Mouse (Mus musculus): ENCODE results near the gene Slco2a1.

The Slco2a1 gene

DNA sequence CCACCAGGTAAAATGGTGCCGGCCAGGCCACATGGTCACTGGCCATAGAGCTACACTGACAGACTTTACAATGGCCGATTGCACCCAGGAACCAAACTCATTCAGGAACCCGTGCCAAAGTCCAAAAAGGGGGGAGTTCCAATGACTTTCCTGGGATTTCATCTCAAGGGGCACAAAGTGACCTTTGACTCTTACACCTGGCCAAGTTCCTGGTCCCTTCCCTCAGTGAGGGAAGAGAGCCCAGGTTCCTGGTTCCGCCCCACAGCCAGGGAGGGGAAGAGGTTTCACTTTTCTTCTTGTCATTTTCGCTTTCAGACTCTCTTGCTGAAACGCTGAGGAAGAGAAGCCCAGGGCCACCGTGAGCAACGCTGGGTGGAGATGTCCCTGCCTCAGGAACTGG is at the start of gene Slco2a1:
Slco2a1 (plus strand) TSS at position 251 of the 400 bp plus-strand sequence.
- no peak for DNase-seq (ENCODE audit: low spot score)

- DNase-seq (ENCODE audit: low spot score), result no peak
Observed at GRCm38 (mm10) chr9:102942221-102942620, 46.3 kb upstream of the Slco2a1 start.

DNA sequence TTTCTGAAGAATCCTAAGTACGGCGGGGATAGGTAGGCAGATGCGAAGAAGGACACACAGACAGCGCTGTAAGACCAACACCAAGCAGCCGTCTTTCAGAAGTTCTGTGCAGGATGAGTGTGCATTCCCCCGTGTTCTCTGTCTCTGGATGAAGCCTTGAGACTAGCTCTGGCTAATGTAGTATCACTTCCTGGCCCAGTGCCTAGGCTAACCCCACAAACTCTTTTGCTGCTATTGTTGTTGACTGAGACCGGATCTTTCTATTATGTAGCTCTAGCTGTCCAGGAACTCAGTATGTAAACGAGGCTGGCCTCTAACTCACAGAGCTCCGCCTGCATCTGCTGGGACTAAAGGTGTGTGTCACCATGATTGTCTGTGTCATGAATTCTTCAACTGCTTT is 43.6 kb upstream of the Slco2a1 start:
- DNase-seq (ENCODE audit: low spot score), result no peak

DNA sequence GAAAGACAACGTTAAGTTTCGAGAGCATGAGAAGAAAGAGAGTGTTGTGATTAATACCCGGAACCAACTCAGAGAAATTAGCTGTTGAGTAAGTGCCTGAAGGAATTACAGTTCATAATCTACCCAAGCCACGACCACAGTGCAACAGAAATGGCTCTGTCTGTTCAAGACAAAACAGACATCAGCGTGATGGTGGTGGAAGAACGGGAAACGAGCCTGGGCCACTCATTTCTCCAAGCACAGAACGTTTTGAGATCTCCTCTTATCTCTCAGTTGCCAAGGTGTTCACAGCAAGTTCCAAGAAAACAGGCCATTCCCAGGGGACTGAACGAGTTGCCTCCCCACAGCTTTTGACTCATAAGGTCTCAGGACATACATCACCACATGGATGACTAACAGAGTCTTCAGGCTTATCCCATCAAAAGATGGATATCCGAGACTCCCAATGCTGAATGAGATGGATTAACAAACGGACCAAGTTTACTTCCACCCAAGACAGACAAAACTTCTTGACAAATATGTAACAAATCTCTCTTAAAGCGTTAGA is 42.0 kb upstream of the Slco2a1 start:
- DNase-seq (ENCODE audit: low spot score), result no peak

- no peak for DNase-seq (ENCODE audit: low spot score)
Observed at GRCm38 (mm10) chr9:102948706-102949105, 39.8 kb upstream of the Slco2a1 start.

- no peak for DNase-seq (ENCODE audit: low spot score)
Observed at GRCm38 (mm10) chr9:102951091-102951994, 37.2 kb upstream of the Slco2a1 start.

GRCm38 (mm10) chr9:102955866-102956265 is 32.6 kb upstream of the Slco2a1 start:
- DNase-seq (ENCODE audit: low spot score), result no peak

DNA sequence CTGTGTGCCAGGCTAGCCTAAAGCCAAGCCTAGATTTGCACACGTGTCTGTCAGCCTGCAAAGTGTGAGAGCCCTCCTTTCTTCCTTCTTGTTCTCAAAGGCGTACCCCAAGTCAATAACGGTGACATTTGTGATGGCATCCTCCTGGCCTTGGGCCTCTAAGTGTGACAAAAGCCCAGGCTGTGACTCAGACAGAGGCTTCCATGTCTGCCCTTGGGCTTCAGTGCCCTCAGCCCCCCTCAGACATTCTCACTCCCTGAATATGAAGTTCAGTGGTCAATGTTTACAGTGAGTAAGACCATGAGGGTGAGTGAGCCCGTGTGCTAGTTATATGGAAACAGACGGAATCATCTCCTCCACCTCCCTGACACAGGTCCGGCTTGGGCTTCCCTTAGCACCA is 29.8 kb upstream of the Slco2a1 start:
- no peak for DNase-seq (ENCODE audit: low spot score)

GRCm38 (mm10) chr9:102961356-102962092 is 27.0 kb upstream of the Slco2a1 start:
- DNase-seq (ENCODE audit: low spot score), result no peak

GRCm38 (mm10) chr9:102962093-102962788 is 26.3 kb upstream of the Slco2a1 start:
- no peak for DNase-seq (ENCODE audit: low spot score)

- no peak for DNase-seq (ENCODE audit: low spot score)
Observed at GRCm38 (mm10) chr9:102963321-102963720, 25.2 kb upstream of the Slco2a1 start.

- DNase-seq (ENCODE audit: low spot score), result no peak
Observed at GRCm38 (mm10) chr9:102964644-102965043, 23.9 kb upstream of the Slco2a1 start.

- DNase-seq (ENCODE audit: low spot score), result no peak
Observed at GRCm38 (mm10) chr9:102972393-102973050, 16.0 kb upstream of the Slco2a1 start.

DNA sequence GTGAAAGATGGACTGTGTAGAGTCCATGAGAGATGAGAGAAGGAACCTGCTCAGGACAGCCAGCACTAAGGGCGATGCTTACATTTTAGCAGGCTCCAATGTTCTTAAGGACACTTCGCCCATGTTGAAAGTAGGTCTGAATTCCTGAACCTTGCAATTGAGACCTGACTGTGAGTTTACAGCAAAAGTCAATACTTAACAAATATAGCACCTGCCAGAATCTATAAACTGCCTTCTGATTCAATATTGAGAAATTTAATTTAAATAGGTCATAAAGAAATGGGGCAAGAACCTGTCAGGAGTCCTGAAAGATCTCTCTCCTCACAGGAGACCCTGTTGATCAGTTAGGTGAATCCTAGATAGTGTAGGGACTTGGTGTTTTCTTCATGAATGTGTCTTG is 12.6 kb upstream of the Slco2a1 start:
- DNase-seq (ENCODE audit: low spot score), result no peak

- no peak for DNase-seq (ENCODE audit: low spot score)
Observed at GRCm38 (mm10) chr9:102977090-102977489, 11.4 kb upstream of the Slco2a1 start.

GRCm38 (mm10) chr9:102977791-102978492 is 10.6 kb upstream of the Slco2a1 start:
- DNase-seq (ENCODE audit: low spot score), result no peak

GRCm38 (mm10) chr9:102979011-102979700 is 9.4 kb upstream of the Slco2a1 start:
- no peak for DNase-seq (ENCODE audit: low spot score)

DNA sequence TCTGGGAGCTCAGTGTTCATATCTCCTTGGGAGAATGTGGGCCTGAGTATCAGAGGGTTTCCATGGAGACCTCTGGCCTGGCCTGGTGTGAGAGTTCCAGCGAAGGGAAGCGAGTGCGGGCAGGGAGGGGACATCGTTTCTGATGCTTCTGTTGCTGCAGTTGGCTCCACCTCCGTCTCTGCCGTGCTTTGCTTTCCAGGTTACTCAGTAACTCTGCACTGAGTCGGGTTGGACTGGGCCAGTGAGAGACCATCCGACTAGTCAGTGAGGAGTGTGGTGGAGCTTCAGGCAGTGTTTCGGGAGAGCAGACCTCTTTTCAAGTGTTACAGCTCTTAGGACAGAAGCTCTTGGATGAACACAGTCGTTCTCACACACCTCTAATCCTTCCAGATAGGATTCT is 8.6 kb upstream of the Slco2a1 start:
- DNase-seq (ENCODE audit: low spot score), result no peak

- DNase-seq (ENCODE audit: low spot score), result no peak
Observed at GRCm38 (mm10) chr9:102980420-102980819, 8.1 kb upstream of the Slco2a1 start.

GRCm38 (mm10) chr9:102981791-102982190 is 6.7 kb upstream of the Slco2a1 start:
- DNase-seq (ENCODE audit: low spot score), result no peak

All from retina, embryonic 14.5 days (tissue).